In the genomic region with DNA sequence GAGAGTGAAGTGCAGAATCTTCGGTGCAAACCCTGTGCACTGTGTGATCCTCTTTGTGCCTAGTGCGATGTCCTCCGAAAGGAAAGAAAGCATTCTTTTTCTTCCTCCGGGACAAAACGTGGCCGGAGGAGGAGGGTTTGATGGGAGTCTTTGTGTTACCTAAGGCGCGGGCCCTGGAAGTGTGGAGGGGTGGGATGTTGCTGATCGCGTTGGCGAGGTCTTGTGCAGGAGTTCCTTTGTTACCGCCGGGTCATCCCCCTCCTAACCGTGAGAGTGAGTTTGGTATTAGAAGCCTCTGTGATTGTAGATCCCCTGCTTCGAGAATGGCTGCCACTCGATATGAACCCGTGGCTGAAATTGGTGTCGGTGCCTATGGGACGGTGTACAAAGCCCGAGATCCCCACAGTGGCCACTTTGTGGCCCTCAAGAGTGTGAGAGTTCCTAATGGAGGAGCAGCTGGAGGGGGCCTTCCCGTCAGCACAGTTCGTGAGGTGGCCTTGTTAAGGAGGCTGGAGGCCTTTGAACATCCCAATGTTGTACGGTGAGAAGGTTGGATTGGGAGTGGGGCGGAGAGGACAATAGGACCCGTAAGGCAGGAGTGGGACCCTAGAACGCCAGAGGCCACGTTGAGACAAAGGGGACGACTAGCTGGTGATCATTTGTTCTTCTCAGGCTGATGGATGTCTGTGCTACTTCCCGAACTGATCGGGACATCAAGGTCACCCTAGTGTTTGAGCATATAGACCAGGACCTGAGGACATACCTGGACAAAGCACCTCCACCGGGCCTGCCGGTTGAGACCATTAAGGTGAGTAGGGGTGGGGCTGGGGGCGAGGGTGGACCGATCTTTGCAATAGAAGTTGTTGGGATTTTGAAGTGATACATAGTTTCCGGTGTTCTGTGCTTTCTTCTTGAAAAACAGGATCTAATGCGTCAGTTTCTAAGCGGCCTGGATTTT, we compare ENCODE assay signal across 9 mouse cellular contexts. TPM values are rescaled to one million over a fixed set of nuclear protein-coding genes. Genes with fewer than 3 reads are reported as not detected.
A peak's percentile ranks its signal among the peaks of the same experiment; 100 is the strongest.
DNase-seq lines count a peak whose midpoint lies in the region; ATAC-seq and TF ChIP-seq lines count a peak whose summit lies in the region.
"Had no signal": no experiment of that assay in that cellular context is flagged by ENCODE, and none has a peak within 500 bp of the region (broad histone marks: within the 10 kb centered on the region; RNA-seq: fewer than 3 reads in every experiment).

No protein-coding gene starts in this region.

- peak overlapping the region; percentile 64 for H3K4me3 ChIP-seq in thymus, adult 2 months (ENCODE audit: control insufficient read depth, insufficient read depth, low read length)
- H3K4me3 ChIP-seq in hindbrain, embryonic 13.5 days = peak overlapping the region; percentile 69
- H3K4me3 ChIP-seq in midbrain, embryonic 15.5 days = peak overlapping the region; percentile 83

- peaks cover 1% of the 10 kb centered on the region; the same call in 1 of the 2 replicates for H3K27me3 ChIP-seq in thymus, adult 2 months (ENCODE audit: control insufficient read depth, insufficient read depth, low read length)
- H3K27me3 ChIP-seq in hindbrain, embryonic 13.5 days = no peaks in the 10 kb centered on the region
- no peaks in the 10 kb centered on the region for H3K27me3 ChIP-seq in midbrain, embryonic 15.5 days (replicated peaks)
- H3K27me3 ChIP-seq: Patski had no signal

- H3K36me3 ChIP-seq in thymus, adult 2 months (ENCODE audit: control insufficient read depth, insufficient read depth, low read length) = peaks cover 17% of the 10 kb centered on the region
- peaks cover 40% of the 10 kb centered on the region for H3K36me3 ChIP-seq in hindbrain, embryonic 13.5 days
- H3K36me3 ChIP-seq in midbrain, embryonic 15.5 days (replicated peaks) = peaks cover 36% of the 10 kb centered on the region

- no peak for TF ChIP-seq CTCF in thymus, adult 2 months (IDR thresholded peaks at IDR 0.05; ENCODE audit: borderline replicate concordance, control insufficient read depth, extremely low read depth, insufficient read depth, low read length, poor library complexity)

- no peak for TF ChIP-seq POLR2A in thymus, adult 2 months (IDR thresholded peaks at IDR 0.05; ENCODE audit: control insufficient read depth, extremely low read depth, insufficient read depth, low read length, poor library complexity)

- peaks cover 20% of the 10 kb centered on the region for H3K4me1 ChIP-seq in thymus, adult 2 months (replicated peaks; ENCODE audit: control insufficient read depth, insufficient read depth, low read length)
- peaks cover 59% of the 10 kb centered on the region for H3K4me1 ChIP-seq in hindbrain, embryonic 13.5 days (replicated peaks)
- H3K4me1 ChIP-seq in midbrain, embryonic 15.5 days = peaks cover 50% of the 10 kb centered on the region

- H3K4me2 ChIP-seq in hindbrain, embryonic 13.5 days = peak overlapping the region; percentile 85
- peak overlapping the region; percentile 83 for H3K4me2 ChIP-seq in midbrain, embryonic 15.5 days

- peak overlapping the region; percentile 88 for H3K9ac ChIP-seq in hindbrain, embryonic 13.5 days
- peak overlapping the region; percentile 91 for H3K9ac ChIP-seq in midbrain, embryonic 15.5 days

- H3K27ac ChIP-seq in thymus, adult 2 months (ENCODE audit: control insufficient read depth, insufficient read depth, low read length) = peak overlapping the region; percentile 1; the same call in 1 of the 2 replicates
- H3K27ac ChIP-seq in hindbrain, embryonic 13.5 days = peak overlapping the region; percentile 91
- peak overlapping the region; percentile 93 for H3K27ac ChIP-seq in midbrain, embryonic 15.5 days

- H3K9me3 ChIP-seq in hindbrain, embryonic 13.5 days = no peaks in the 10 kb centered on the region
- no peaks in the 10 kb centered on the region for H3K9me3 ChIP-seq in midbrain, embryonic 15.5 days

- peak; percentile 4; the same call in 1 of the 2 replicates for ATAC-seq in hindbrain, embryonic 13.5 days (ENCODE audit: low FRiP score)
- peak; percentile 3; the same call in 1 of the 2 replicates for ATAC-seq in midbrain, embryonic 15.5 days (replicated peaks)
- no peak for ATAC-seq in activated CD4-positive, CD25-positive, alpha-beta regulatory T cell, adult 4 months

- 7% methylated on average over 37 of the region's 37 CpGs for WGBS in thymus, adult 2 months
- 13% methylated on average over 37 of the region's 37 CpGs for WGBS in hindbrain, embryonic 13.5 days
- WGBS in midbrain, embryonic 15.5 days = 14% methylated on average over 37 of the region's 37 CpGs

- DNase-seq in embryo, embryonic 10 days (ENCODE audit: low spot score) = peak; percentile 35
- DNase-seq in embryo, embryonic 11 days = no peak
- DNase-seq in thymus, adult 2 months = no peak
- DNase-seq in thymus, postnatal 4 days = no peak
- DNase-seq in adrenal gland, postnatal 4 days (ENCODE audit: low spot score in 2 of 2) = no peak

RNA-seq across cellular contexts. Expression of gene Cdk4, which starts 0.9 kb away (rescaled TPM):
- 375 and 384 TPM in 2 replicates for polyA plus RNA-seq in thymus, adult 2 months (2012; rRNA removed)
- polyA plus RNA-seq in hindbrain, embryonic 13.5 days (2015; fragmentation: Nextera tagmentation; extraction: Ambion mirVana) = 1,183 and 1,237 TPM in 2 replicates
- 793 and 910 TPM in 2 replicates for polyA plus RNA-seq in midbrain, embryonic 15.5 days (2015; fragmentation: Nextera tagmentation; extraction: Ambion mirVana)
- polyA plus RNA-seq in activated CD4-positive, CD25-positive, alpha-beta regulatory T cell, adult 4 months (2017; shearing (Covaris generic)) = 100 to 1,000 TPM; 304 to 317 TPM
- total RNA-seq in adrenal gland, postnatal 4 days (2021) = 100 to 1,000 TPM; 444 to 449 TPM

RNA-seq across cellular contexts. Expression of gene March9, which starts 4.2 kb away (rescaled TPM):
- polyA plus RNA-seq in thymus, adult 2 months (2012; rRNA removed) = 4.4 and 5.4 TPM in 2 replicates
- polyA plus RNA-seq in hindbrain, embryonic 13.5 days (2015; fragmentation: Nextera tagmentation; extraction: Ambion mirVana) = 5.8 and 5.9 TPM in 2 replicates
- polyA plus RNA-seq in midbrain, embryonic 15.5 days (2015; fragmentation: Nextera tagmentation; extraction: Ambion mirVana) = 8.4 and 8.9 TPM in 2 replicates
- 1 to 10 TPM in 1 of 2 experiments, under 1 TPM in 1; 0.65 to 1.0 TPM for polyA plus RNA-seq in activated CD4-positive, CD25-positive, alpha-beta regulatory T cell, adult 4 months (2017; shearing (Covaris generic))
- total RNA-seq in adrenal gland, postnatal 4 days (2021) = 10 to 100 TPM; 11.3 to 12.1 TPM

RNA-seq across cellular contexts. Expression of gene Tspan31, which starts 5.9 kb away (rescaled TPM):
- polyA plus RNA-seq in thymus, adult 2 months (2012; rRNA removed) = 39.5 and 45.2 TPM in 2 replicates
- polyA plus RNA-seq in hindbrain, embryonic 13.5 days (2015; fragmentation: Nextera tagmentation; extraction: Ambion mirVana) = 122 and 129 TPM in 2 replicates
- 113 and 120 TPM in 2 replicates for polyA plus RNA-seq in midbrain, embryonic 15.5 days (2015; fragmentation: Nextera tagmentation; extraction: Ambion mirVana)
- polyA plus RNA-seq in activated CD4-positive, CD25-positive, alpha-beta regulatory T cell, adult 4 months (2017; shearing (Covaris generic)) = 100 to 1,000 TPM in 1 of 2 experiments, 10 to 100 TPM in 1; 99.2 to 103 TPM
- total RNA-seq in adrenal gland, postnatal 4 days (2021) = 10 to 100 TPM; 87.6 to 96.4 TPM

RNA-seq across cellular contexts. Expression of gene Agap2, which starts 10.9 kb away (rescaled TPM):
- polyA plus RNA-seq in thymus, adult 2 months (2012; rRNA removed) = 123 and 149 TPM in 2 replicates
- 3.0 and 3.1 TPM in 2 replicates for polyA plus RNA-seq in hindbrain, embryonic 13.5 days (2015; fragmentation: Nextera tagmentation; extraction: Ambion mirVana)
- 6.3 and 6.6 TPM in 2 replicates for polyA plus RNA-seq in midbrain, embryonic 15.5 days (2015; fragmentation: Nextera tagmentation; extraction: Ambion mirVana)
- 10 to 100 TPM; 20.4 to 29.9 TPM for polyA plus RNA-seq in activated CD4-positive, CD25-positive, alpha-beta regulatory T cell, adult 4 months (2017; shearing (Covaris generic))
- total RNA-seq in adrenal gland, postnatal 4 days (2021) = 1 to 10 TPM; 3.6 to 4.1 TPM

RNA-seq across cellular contexts. Expression of gene Cyp27b1, which starts 16.1 kb away (rescaled TPM):
- polyA plus RNA-seq in thymus, adult 2 months (2012; rRNA removed) = 0.32 and 0.38 TPM in 2 replicates
- 0.23 and 0.27 TPM in 2 replicates for polyA plus RNA-seq in hindbrain, embryonic 13.5 days (2015; fragmentation: Nextera tagmentation; extraction: Ambion mirVana)
- 0.06 and 0.18 TPM in 2 replicates for polyA plus RNA-seq in midbrain, embryonic 15.5 days (2015; fragmentation: Nextera tagmentation; extraction: Ambion mirVana)
- not detected for polyA plus RNA-seq in activated CD4-positive, CD25-positive, alpha-beta regulatory T cell, adult 4 months (2017; shearing (Covaris generic))
- 1 to 10 TPM; 1.1 to 1.2 TPM for total RNA-seq in adrenal gland, postnatal 4 days (2021)

Comparison
In these comparisons a context has a peak if more than half of its experiments do, and no peak if none do; other contexts are left out.
1. H3K27ac ChIP-seq: peak in every context shown above with its lines; median percentile 93 in midbrain, embryonic 15.5 days; 91 in hindbrain, embryonic 13.5 days; 1 in thymus, adult 2 months.